Mouse (Mus musculus): ENCODE results near the gene Rapgef2. TPM values are rescaled to one million over a fixed set of nuclear protein-coding genes. Genes with fewer than 3 reads are reported as not detected.

The Rapgef2 gene
- 10 to 100 TPM; 13.0 to 29.3 TPM for total RNA-seq (2021)
- long read RNA-seq, experiment 1, full-length matches to known transcripts: 7 of 15 reads
- long read RNA-seq, experiment 1, partial matches to known transcripts: 4 of 15 reads
- long read RNA-seq, experiment 1, other reads (novel, unspliced or antisense): 4 of 15 reads
- long read RNA-seq, experiment 2, partial matches to known transcripts: 5 of 7 reads
- long read RNA-seq, experiment 2, other reads (novel, unspliced or antisense): 2 of 7 reads

GRCm38 (mm10) chr3:79286376-79287107 is at the start of gene Rapgef2:
Rapgef2 (minus strand) TSS chr3:79286517.
- Histone ChIP-seq H3K27ac (peak within 1 kb of the TSS; percentile 97), H3K4me3 (peak within 1 kb of the TSS; percentile 85)
- intact Hi-C loops (cut with DNase I): loop anchor here (1.0 to 5.0 kb wide), 6 partner anchors 34 to 301 kb away; partner anchors contain the start of gene Fnip2
- TF ChIP-seq CTCF (IDR thresholded peaks at IDR 0.05): peak; percentile 44
- peak; percentile 94 for DNase-seq

GRCm38 (mm10) chr3:79333643-79334200 is 47.4 kb upstream of the Rapgef2 start:
- intact Hi-C loops (cut with DNase I): no loop called here
- no peak for TF ChIP-seq CTCF (IDR thresholded peaks at IDR 0.05)
- H3K4me3 ChIP-seq: no peak overlapping the region
- DNase-seq: no peak
- no peak overlapping the region for H3K27ac ChIP-seq

- Histone ChIP-seq H3K27ac (no peak overlapping the region), H3K4me3 (no peak overlapping the region)
- no peak for DNase-seq
- intact Hi-C loops (cut with DNase I): no loop called here
- no peak for TF ChIP-seq CTCF (IDR thresholded peaks at IDR 0.05)
These were observed 46.7 kb upstream of the Rapgef2 start for GRCm38 (mm10) chr3:79333051-79333450.

DNA sequence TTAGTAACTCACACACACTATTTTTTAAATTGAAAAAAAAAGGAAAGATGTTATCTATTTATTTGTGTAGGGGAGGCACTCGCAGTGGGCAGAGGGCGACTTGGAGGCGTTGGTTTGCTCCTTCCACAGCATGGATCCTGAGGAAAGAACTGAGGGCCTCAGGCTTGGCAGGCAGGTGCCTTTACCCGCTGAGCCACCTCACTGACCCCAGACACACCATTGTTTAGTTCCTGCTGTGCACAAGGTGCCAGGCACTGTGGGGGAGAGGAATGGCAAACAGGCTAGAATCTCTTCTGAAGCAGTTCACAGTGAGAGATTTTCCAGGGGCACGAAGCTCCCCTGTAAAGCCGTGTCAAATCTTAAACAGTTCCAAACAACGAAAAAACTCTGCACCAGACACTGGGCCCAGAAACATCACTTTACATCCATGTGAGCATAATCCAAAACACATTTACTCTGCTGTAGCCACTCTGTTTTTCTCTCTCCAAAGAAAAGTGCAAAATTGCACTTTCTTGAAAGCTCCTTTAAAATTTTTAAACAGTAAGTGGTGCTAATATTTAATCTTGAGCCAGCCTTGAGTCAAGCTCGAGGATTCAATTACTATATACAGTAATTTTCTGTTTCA is 43.5 kb upstream of the Rapgef2 start:
- TF ChIP-seq CTCF (IDR thresholded peaks at IDR 0.05): no peak

DNA sequence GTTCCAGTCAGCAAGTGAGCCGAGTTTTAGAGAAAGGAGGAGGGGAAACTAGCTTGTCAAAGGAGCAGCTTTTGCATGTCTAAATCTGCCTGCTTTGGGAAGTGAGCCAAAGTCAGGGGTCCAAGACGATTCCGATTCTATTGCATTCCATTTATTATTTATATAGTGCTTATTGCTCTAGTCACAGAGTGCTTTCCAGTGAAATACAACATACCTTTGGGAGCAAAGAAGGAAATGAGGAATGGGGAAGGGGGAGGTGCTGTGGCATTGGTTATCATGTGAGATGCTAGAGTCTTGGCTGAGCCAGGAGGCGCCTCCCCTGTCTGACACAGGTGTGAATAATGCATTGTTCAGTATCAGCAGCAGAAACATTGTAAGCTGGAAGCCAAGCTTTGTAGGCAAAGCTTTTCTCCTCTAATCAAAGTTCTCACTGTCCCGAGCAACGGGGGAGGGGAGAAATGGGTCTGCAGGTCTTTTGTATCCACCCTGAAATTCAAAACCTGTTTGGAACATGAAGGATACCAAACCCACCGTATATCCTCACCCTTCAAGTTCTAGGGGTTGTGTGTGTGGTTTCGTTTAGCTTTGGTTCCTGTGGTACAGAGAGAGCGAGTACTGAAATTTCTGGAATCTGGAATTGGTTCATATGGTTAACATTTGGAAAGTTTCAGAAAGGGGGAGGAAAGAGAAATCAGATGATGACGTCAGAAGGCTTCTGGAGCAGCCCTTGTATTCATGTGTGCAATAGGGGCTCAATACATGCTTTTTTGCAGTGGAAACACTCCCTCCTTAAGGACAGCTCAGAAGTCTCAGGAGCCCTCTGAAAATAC is 38.6 kb upstream of the Rapgef2 start:
- Histone ChIP-seq H3K27ac (no peak overlapping the region), H3K4me3 (no peak overlapping the region)
- intact Hi-C loops (cut with DNase I): no loop called here
- TF ChIP-seq CTCF (IDR thresholded peaks at IDR 0.05): no peak
- no peak for DNase-seq

More for the DNA sequence above, 43.5 kb upstream of the Rapgef2 start:
- Histone ChIP-seq H3K27ac (no peak overlapping the region), H3K4me3 (no peak overlapping the region)
- intact Hi-C loops (cut with DNase I): no loop called here
- DNase-seq: no peak

DNA sequence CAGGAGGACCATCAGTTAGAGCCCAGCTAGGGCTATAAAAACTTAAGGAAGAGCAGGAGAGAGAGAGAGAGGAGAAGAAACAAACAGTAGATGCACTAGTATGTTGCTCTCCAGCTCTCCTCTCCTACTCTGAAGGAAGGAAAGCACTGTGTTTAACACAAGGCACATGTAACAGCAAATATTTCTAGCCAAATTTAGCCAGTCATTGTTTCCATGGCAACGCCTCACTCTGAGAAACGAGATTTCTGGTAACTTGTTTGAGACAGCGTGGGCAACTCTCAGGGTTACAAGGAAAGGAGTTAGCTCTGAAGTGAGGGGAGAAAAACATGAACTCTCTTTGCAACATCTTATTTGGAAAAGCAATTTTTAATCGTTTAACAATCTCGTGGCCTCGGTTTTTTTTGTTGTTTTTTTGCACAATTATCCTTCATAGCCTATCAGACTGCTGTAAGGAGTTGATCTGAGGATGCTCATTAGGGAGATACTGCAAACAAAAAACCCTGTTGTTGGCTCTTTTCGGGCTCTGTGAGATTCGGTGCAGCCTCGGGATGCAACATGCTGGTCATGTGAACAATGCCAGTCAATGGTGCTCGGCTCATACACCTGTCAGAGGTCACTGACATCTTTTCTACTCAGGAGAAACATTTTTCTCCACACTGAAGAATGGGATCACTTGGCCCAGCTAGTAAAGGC is 27.8 kb upstream of the Rapgef2 start:
- no peak for DNase-seq
- no peak overlapping the region for H3K27ac ChIP-seq
- TF ChIP-seq CTCF (IDR thresholded peaks at IDR 0.05): no peak
- H3K4me3 ChIP-seq: no peak overlapping the region
- intact Hi-C loops (cut with DNase I): no loop called here

GRCm38 (mm10) chr3:79311895-79312294 is 25.6 kb upstream of the Rapgef2 start:
- no peak for DNase-seq
- intact Hi-C loops (cut with DNase I): no loop called here
- TF ChIP-seq CTCF (IDR thresholded peaks at IDR 0.05): no peak

DNA sequence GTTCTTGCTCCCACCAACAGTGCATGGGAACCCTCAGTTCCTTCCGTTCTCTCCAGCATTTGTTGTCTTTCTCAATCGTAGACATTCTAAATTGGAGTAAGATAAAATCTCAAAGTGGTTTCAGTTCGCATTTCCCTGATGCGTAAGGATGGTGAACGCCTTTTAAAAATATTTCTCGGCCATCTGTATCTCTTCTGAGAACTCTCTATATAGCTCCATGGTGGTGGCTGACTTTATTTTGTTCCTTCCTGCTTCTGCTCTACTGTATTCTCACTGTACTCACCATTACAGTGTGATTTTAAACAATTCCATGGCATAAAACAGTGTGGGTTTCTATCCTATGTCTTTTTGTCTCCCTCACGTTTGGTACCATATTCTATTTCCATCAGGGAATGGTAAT is 23.9 kb upstream of the Rapgef2 start:
- intact Hi-C loops (cut with DNase I): no loop called here
- TF ChIP-seq CTCF (IDR thresholded peaks at IDR 0.05): no peak
- DNase-seq: no peak

More at GRCm38 (mm10) chr3:79311895-79312294, 25.6 kb upstream of the Rapgef2 start:
- H3K4me3 ChIP-seq: no peak overlapping the region
- no peak overlapping the region for H3K27ac ChIP-seq

GRCm38 (mm10) chr3:79308605-79309004 is 22.3 kb upstream of the Rapgef2 start:
- no peak for TF ChIP-seq CTCF (IDR thresholded peaks at IDR 0.05)
- no peak overlapping the region for H3K27ac ChIP-seq
- intact Hi-C loops (cut with DNase I): no loop called here
- H3K4me3 ChIP-seq: no peak overlapping the region
- no peak for DNase-seq

More for the DNA sequence above, 23.9 kb upstream of the Rapgef2 start:
- Histone ChIP-seq H3K27ac (no peak overlapping the region), H3K4me3 (no peak overlapping the region)

- H3K27ac ChIP-seq: no peak overlapping the region
- DNase-seq: peak; percentile 39
- H3K4me3 ChIP-seq: peak overlapping the region; percentile 41
- intact Hi-C loops (cut with DNase I): no loop called here
- no peak for TF ChIP-seq CTCF (IDR thresholded peaks at IDR 0.05)
These were observed 13.1 kb upstream of the Rapgef2 start for GRCm38 (mm10) chr3:79299401-79299800.

- Histone ChIP-seq H3K4me3 (no peak overlapping the region), H3K27ac (no peak overlapping the region)
- DNase-seq: no peak
- intact Hi-C loops (cut with DNase I): no loop called here
- no peak for TF ChIP-seq CTCF (IDR thresholded peaks at IDR 0.05)
These were observed 11.0 kb upstream of the Rapgef2 start for GRCm38 (mm10) chr3:79297281-79297680.

Data from gastrocnemius, adult 2 months (tissue).